Comparison of ENCODE assay signal across 26 mouse cellular contexts in genomic region chr13:16656110-16656509, GRCm38 (mm10).
DNase-seq lines count a peak whose midpoint lies in the region; ATAC-seq and TF ChIP-seq lines count a peak whose summit lies in the region.
"Had no signal": no experiment of that assay in that cellular context is flagged by ENCODE, and none has a peak within 500 bp of the region (broad histone marks: within the 10 kb centered on the region; RNA-seq: fewer than 3 reads in every experiment).

No protein-coding gene starts in this region.

- no peaks in the 10 kb centered on the region for H3K27me3 ChIP-seq in forebrain, embryonic 16.5 days (replicated peaks; ENCODE audit: control insufficient read depth, insufficient read depth, low read length)
- H3K27me3 ChIP-seq in forebrain, embryonic 10.5 days (ENCODE audit: poor library complexity, severe bottlenecking) = no peaks in the 10 kb centered on the region
- H3K27me3 ChIP-seq: heart, embryonic 12.5 days; limb, embryonic 13.5 days; liver, embryonic 12.5 days; midbrain, embryonic 12.5 days; neural tube, embryonic 15.5 days; Patski had no signal

- TF ChIP-seq CTCF in layer of hippocampus, adult 2 months (conservative IDR thresholded peaks at IDR 0.05) = no peak

- no peak overlapping the region for H3K27ac ChIP-seq in forebrain, embryonic 16.5 days (ENCODE audit: low read length)
- no peak overlapping the region for H3K27ac ChIP-seq in forebrain, embryonic 10.5 days
- peak overlapping the region; percentile 84 for H3K27ac ChIP-seq in layer of hippocampus, adult 2 months
- H3K27ac ChIP-seq: hindbrain, postnatal 0 days; limb, embryonic 13.5 days; liver, embryonic 12.5 days; midbrain, embryonic 12.5 days; neural tube, embryonic 15.5 days had no signal

- ATAC-seq in forebrain, embryonic 16.5 days = peak; percentile 55; the same call in 1 of the 2 replicates
- ATAC-seq: hindbrain, postnatal 0 days; liver, embryonic 12.5 days; Patski had no signal

- H3K9ac ChIP-seq in forebrain, embryonic 16.5 days (replicated peaks; ENCODE audit: low read depth, low read length) = no peak overlapping the region
- H3K9ac ChIP-seq: heart, embryonic 12.5 days; limb, embryonic 13.5 days; liver, embryonic 12.5 days; midbrain, embryonic 12.5 days; neural tube, embryonic 15.5 days had no signal

- no peak for DNase-seq in forebrain, embryonic 10.5 days (ENCODE audit: extremely low spot score, low spot score)
- DNase-seq in layer of hippocampus, adult 18-20 months (ENCODE audit: low spot score in 2 of 2) = peak; percentile 44 to 84
- no peak for DNase-seq in layer of hippocampus, adult 9-10 months (ENCODE audit: low spot score)
- DNase-seq in NIH3T3 (ENCODE audit: low read depth) = peak; percentile 45
- peak; percentile 48 to 75 for DNase-seq in layer of hippocampus, adult 2 months (ENCODE audit: low spot score in 2 of 2)
- DNase-seq in B cell, adult 2 months = no peak
- no peak for DNase-seq in lung, postnatal 4 days
- DNase-seq: cerebellum, adult 18-20 months; cerebellum, postnatal 14 days; gastrocnemius, postnatal 25 days; heart, adult 18-20 months; heart, postnatal 10 days; kidney, adult 11 months; kidney, postnatal 4 days; lung, adult 18-20 months; lung, postnatal 10 days; thymus, adult 2 months; thymus, postnatal 4 days had no signal

- no peaks in the 10 kb centered on the region for H3K36me3 ChIP-seq in forebrain, embryonic 16.5 days (ENCODE audit: control insufficient read depth, insufficient read depth)
- H3K36me3 ChIP-seq in forebrain, embryonic 10.5 days (replicated peaks) = no peaks in the 10 kb centered on the region
- H3K36me3 ChIP-seq: heart, embryonic 12.5 days; limb, embryonic 13.5 days; liver, embryonic 12.5 days; midbrain, embryonic 12.5 days; neural tube, embryonic 15.5 days had no signal

- H3K4me3 ChIP-seq in forebrain, embryonic 16.5 days (replicated peaks; ENCODE audit: low read length) = no peak overlapping the region
- no peak overlapping the region for H3K4me3 ChIP-seq in forebrain, embryonic 10.5 days
- H3K4me3 ChIP-seq in layer of hippocampus, adult 2 months = no peak overlapping the region
- H3K4me3 ChIP-seq: heart, embryonic 12.5 days; limb, embryonic 13.5 days; liver, embryonic 12.5 days; midbrain, embryonic 12.5 days; neural tube, embryonic 15.5 days had no signal

- H3K4me2 ChIP-seq in forebrain, embryonic 16.5 days (ENCODE audit: low read length) = no peak overlapping the region
- H3K4me2 ChIP-seq: heart, embryonic 12.5 days; limb, embryonic 13.5 days; liver, embryonic 12.5 days; midbrain, embryonic 12.5 days; neural tube, embryonic 15.5 days had no signal

- 68% methylated on average over 4 of the region's 4 CpGs for WGBS in forebrain, embryonic 16.5 days
- 89% methylated on average over 4 of the region's 4 CpGs for WGBS in forebrain, embryonic 10.5 days

- no peaks in the 10 kb centered on the region for H3K4me1 ChIP-seq in forebrain, embryonic 16.5 days (replicated peaks; ENCODE audit: control insufficient read depth, insufficient read depth, low read length)
- no peaks in the 10 kb centered on the region for H3K4me1 ChIP-seq in forebrain, embryonic 10.5 days
- H3K4me1 ChIP-seq: heart, embryonic 12.5 days; liver, embryonic 12.5 days; midbrain, embryonic 12.5 days; neural tube, embryonic 15.5 days had no signal

- no peaks in the 10 kb centered on the region for H3K9me3 ChIP-seq in forebrain, embryonic 16.5 days (ENCODE audit: control insufficient read depth, low read length)
- no peaks in the 10 kb centered on the region for H3K9me3 ChIP-seq in forebrain, embryonic 10.5 days
- H3K9me3 ChIP-seq: heart, embryonic 12.5 days; limb, embryonic 13.5 days; liver, embryonic 12.5 days; midbrain, embryonic 12.5 days; neural tube, embryonic 15.5 days had no signal

Comparison
In these comparisons a context has a peak if more than half of its experiments do, and no peak if none do; other contexts are left out.
1. DNase-seq: peak in layer of hippocampus, adult 18-20 months (2 of 2), NIH3T3 (single experiment) and layer of hippocampus, adult 2 months (2 of 2); none in forebrain, embryonic 10.5 days (single experiment), layer of hippocampus, adult 9-10 months (single experiment), B cell, adult 2 months (0 of 2) and lung, postnatal 4 days (0 of 2).